In the genomic region with DNA sequence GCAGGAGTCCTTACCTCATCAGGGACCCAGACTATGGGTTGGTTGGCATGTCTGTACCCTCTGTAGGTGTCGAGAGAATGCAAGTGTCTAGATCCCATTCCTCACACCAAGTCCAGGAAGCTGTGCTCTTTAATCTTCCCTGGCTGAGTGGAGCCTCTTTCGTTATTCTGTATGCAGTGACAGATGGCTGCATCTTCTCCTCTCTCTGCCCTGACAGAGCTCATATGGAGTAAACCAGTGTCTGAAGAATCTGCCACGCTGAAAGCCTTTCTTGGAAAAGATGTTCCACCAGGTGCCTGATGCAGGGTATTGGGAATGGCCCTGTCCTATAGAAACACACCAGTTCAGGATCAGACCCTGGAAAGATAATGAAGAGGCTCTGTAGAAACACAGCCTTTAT, we compare ENCODE assay signal across 28 mouse cellular contexts.
DNase-seq lines count a peak whose midpoint lies in the region; ATAC-seq and TF ChIP-seq lines count a peak whose summit lies in the region.
"Had no signal": no experiment of that assay in that cellular context is flagged by ENCODE, and none has a peak within 500 bp of the region (broad histone marks: within the 10 kb centered on the region; RNA-seq: fewer than 3 reads in every experiment).

No protein-coding gene starts in this region.

- DNase-seq in cerebellum, adult 11-12 months = peak; percentile 16
- DNase-seq in cerebellum, postnatal 36 days = no peak
- no peak for DNase-seq in frontal cortex, postnatal 10 days (ENCODE audit: low spot score in 2 of 2)
- DNase-seq in left cerebral cortex, adult 2 months (ENCODE audit: extremely low spot score in 1 of 2, low spot score in 2 of 2) = no peak
- DNase-seq in left cerebral cortex, postnatal 4 days = no peak
- DNase-seq in gastrocnemius, postnatal 14 days = no peak
- DNase-seq: adrenal gland, adult 2 months; adrenal gland, postnatal 14 days; cerebellum, adult 2 months; cerebellum, postnatal 25 days; embryo, embryonic 11 days; gastrocnemius, adult 2 months; gastrocnemius, postnatal 25 days; heart, adult 2 months; heart, postnatal 14 days; kidney, adult 18-20 months had no signal

- no peak for TF ChIP-seq CTCF in left cerebral cortex, adult 2 months (IDR thresholded peaks at IDR 0.05)

- intact Hi-C loops in left cerebral cortex, adult 2 months (cut with DNase I) = no loop called here
- intact Hi-C loops in left cerebral cortex, postnatal 4 days (cut with DNase I) = no loop called here
- intact Hi-C loops in gastrocnemius, postnatal 14 days (cut with DNase I; ENCODE audit: low total_unique reads) = no loop called here

- ATAC-seq in frontal cortex, adult (ENCODE audit: low TSS enrichment) = peak; percentile 68
- ATAC-seq: forebrain, embryonic 15.5 days; hindbrain, embryonic 16.5 days; inflammation-experienced regulatory T-cells, adult 6 months; intestine, embryonic 16.5 days had no signal

- no peak overlapping the region for H3K4me3 ChIP-seq in left cerebral cortex, adult 2 months
- H3K4me3 ChIP-seq: embryonic facial prominence, embryonic 10.5 days; embryonic facial prominence, embryonic 13.5 days; erythroblast, embryonic 14.5 days; forebrain, embryonic 12.5 days; forebrain, embryonic 15.5 days; gastrocnemius, adult 2 months; heart, adult 2 months; heart, embryonic 10.5 days; heart, embryonic 13.5 days; hindbrain, embryonic 13.5 days had no signal

- H3K27ac ChIP-seq in left cerebral cortex, adult 2 months = 0 out of 2 replicates have a peak overlapping the region, but pooled peaks have one; percentile 30
- H3K27ac ChIP-seq: embryonic facial prominence, embryonic 10.5 days; embryonic facial prominence, embryonic 13.5 days; forebrain, embryonic 12.5 days; forebrain, embryonic 15.5 days; gastrocnemius, adult 2 months; heart, adult 2 months; heart, embryonic 10.5 days; heart, embryonic 13.5 days; hindbrain, embryonic 13.5 days had no signal
